Mouse (Mus musculus) heart, embryonic 16.5 days (tissue): ENCODE measurements around the gene Ly6g6d. TPM values are rescaled to one million over a fixed set of nuclear protein-coding genes. Genes with fewer than 3 reads are reported as not detected.

Experiments
- ATAC-seq: fragments of 200-750 bp; cut with Nextera tagmentation; replicated peaks from 2 replicates; pipeline ENCODE4 v1.8.0; 2017; ENCODE audit warnings: moderate number of reproducible peaks; ENCODE audit not compliant: insufficient read depth, low FRiP score; ENCODE audit errors: extremely low read depth
- H3K27ac ChIP-seq: fragments of 300-500 bp; sonication (generic); 2 replicates; pipeline ENCODE4 v1.5.1; 2014; ENCODE audit warnings: mild to moderate bottlenecking, low read length, control low read depth, moderate library complexity
- H3K27me3 ChIP-seq: fragments of 300-500 bp; sonication (generic); 2 replicates; pipeline ENCODE4 v1.6.1; 2014; ENCODE audit warnings: low read length, mixed read lengths; ENCODE audit not compliant: control insufficient read depth, insufficient read depth
- H3K36me3 ChIP-seq: fragments of 300-500 bp; sonication (generic); 2 replicates; pipeline ENCODE4 v1.6.1; 2014; ENCODE audit not compliant: control insufficient read depth, insufficient read depth
- H3K4me1 ChIP-seq: fragments of 300-500 bp; sonication (generic); 2 replicates; pipeline ENCODE4 v1.6.1; 2014; ENCODE audit warnings: low read length, mixed read lengths; ENCODE audit not compliant: control insufficient read depth, insufficient read depth
- H3K4me2 ChIP-seq: fragments of 300-500 bp; sonication (generic); 2 replicates; pipeline ENCODE4 v1.6.1; 2014; ENCODE audit warnings: low read depth, mild to moderate bottlenecking, control low read depth, low read length
- H3K4me3 ChIP-seq: fragments of 300-500 bp; sonication (generic); 2 replicates; pipeline ENCODE4 v1.5.1; 2014; ENCODE audit warnings: mild to moderate bottlenecking, control low read depth, low read length
- H3K9ac ChIP-seq: fragments of 300-500 bp; sonication (generic); 2 replicates; pipeline ENCODE4 v1.6.1; 2014; ENCODE audit warnings: low read length, control low read depth
- H3K9me3 ChIP-seq: fragments of 300-500 bp; sonication (generic); replicated peaks from 2 replicates; pipeline ENCODE4 v1.6.1; 2016; ENCODE audit warnings: low read length; ENCODE audit not compliant: control insufficient read depth
- WGBS: fragments of 180-500 bp; shearing (Covaris S2); extraction: QIAGEN DNeasy Blood & Tissue Kit; methylation state at CpG from one replicate; pipeline ENCODE4 v1.1.7; 2014; 5-methylcytosine and 5-hydroxymethylcytosine counted together
- polyA plus RNA-seq: library from polyadenylated mRNA; unstranded; fragments of >200 nt; fragmentation: Nextera tagmentation; extraction: Ambion mirVana; gene quantifications from 2 replicates; pipeline ENCODE4 v1.2.1, GENCODE M21; 2015

Gene Ly6g6d
- polyA plus RNA-seq, 1 experiment from 2014 or later, result 1.9 TPM

GRCm38 (mm10) chr17:35032323-35032870 is 45.5 kb downstream of the Ly6g6d start:
- 65% methylated on average over 8 of the region's 8 CpGs for WGBS
- ATAC-seq, result no peak
- H3K4me2 ChIP-seq, result no peak overlapping the region
- H3K9me3 ChIP-seq, result no peaks in the 10 kb centered on the region
- no peak overlapping the region for H3K4me3 ChIP-seq
- H3K4me1 ChIP-seq, result peaks cover 3% of the 10 kb centered on the region; the same call in 1 of the 2 replicates
- H3K27ac ChIP-seq, result no peak overlapping the region
- H3K27me3 ChIP-seq, result no peaks in the 10 kb centered on the region
- H3K36me3 ChIP-seq, result no peaks in the 10 kb centered on the region
- no peak overlapping the region for H3K9ac ChIP-seq

GRCm38 (mm10) chr17:35031880-35032279 is 46.0 kb downstream of the Ly6g6d start:
- no peaks in the 10 kb centered on the region for H3K27me3 ChIP-seq
- H3K4me1 ChIP-seq, result peaks cover 6% of the 10 kb centered on the region; the same call in 1 of the 2 replicates
- no peak overlapping the region for H3K4me2 ChIP-seq
- no peaks in the 10 kb centered on the region for H3K36me3 ChIP-seq
- ATAC-seq, result no peak
- no peak overlapping the region for H3K9ac ChIP-seq
- H3K4me3 ChIP-seq, result no peak overlapping the region
- WGBS, result 74% methylated on average over 7 of the region's 7 CpGs
- H3K27ac ChIP-seq, result no peak overlapping the region
- no peaks in the 10 kb centered on the region for H3K9me3 ChIP-seq

GRCm38 (mm10) chr17:35031272-35031671 is 46.6 kb downstream of the Ly6g6d start:
- H3K9ac ChIP-seq, result no peak overlapping the region
- no peak for ATAC-seq
- H3K4me2 ChIP-seq, result no peak overlapping the region
- no peak overlapping the region for H3K4me3 ChIP-seq
- H3K4me1 ChIP-seq, result peaks cover 6% of the 10 kb centered on the region; the same call in 1 of the 2 replicates
- H3K36me3 ChIP-seq, result no peaks in the 10 kb centered on the region
- no peak overlapping the region for H3K27ac ChIP-seq
- 88% methylated on average over 11 of the region's 11 CpGs for WGBS
- no peaks in the 10 kb centered on the region for H3K9me3 ChIP-seq
- H3K27me3 ChIP-seq, result no peaks in the 10 kb centered on the region

GRCm38 (mm10) chr17:35029691-35030532 is 48.0 kb downstream of the Ly6g6d start:
- H3K27ac ChIP-seq, result no peak overlapping the region
- WGBS, result 38% methylated on average over 19 of the region's 19 CpGs
- H3K4me2 ChIP-seq, result no peak overlapping the region
- no peak for ATAC-seq
- no peak overlapping the region for H3K4me3 ChIP-seq
- H3K9me3 ChIP-seq, result no peaks in the 10 kb centered on the region
- H3K4me1 ChIP-seq, result peaks cover 6% of the 10 kb centered on the region; the same call in 1 of the 2 replicates
- no peaks in the 10 kb centered on the region for H3K27me3 ChIP-seq
- H3K36me3 ChIP-seq, result no peaks in the 10 kb centered on the region
- H3K9ac ChIP-seq, result no peak overlapping the region

- H3K4me3 ChIP-seq, result no peak overlapping the region
- no peak overlapping the region for H3K4me2 ChIP-seq
- H3K27me3 ChIP-seq, result no peaks in the 10 kb centered on the region
- H3K36me3 ChIP-seq, result no peaks in the 10 kb centered on the region
- H3K4me1 ChIP-seq, result peaks cover 6% of the 10 kb centered on the region
- no peaks in the 10 kb centered on the region for H3K9me3 ChIP-seq
- 64% methylated on average over 2 of the region's 2 CpGs for WGBS
- H3K9ac ChIP-seq, result no peak overlapping the region
- no peak overlapping the region for H3K27ac ChIP-seq
- ATAC-seq, result no peak
These were observed 49.5 kb downstream of the Ly6g6d start for GRCm38 (mm10) chr17:35028315-35028714.

- no peak; the same call in 1 of the 2 replicates for ATAC-seq
- H3K9ac ChIP-seq, result peak within 1 kb of the TSS; percentile 39; the same call in 1 of the 2 replicates
- no peaks in the 10 kb centered on the region for H3K9me3 ChIP-seq
- WGBS, result 32% methylated on average over 13 of the region's 13 CpGs
- H3K4me1 ChIP-seq, result peaks cover 6% of the 10 kb centered on the region
- H3K4me3 ChIP-seq, result no peak within 1 kb of the TSS
- no peaks in the 10 kb centered on the region for H3K36me3 ChIP-seq
- 0 out of 2 replicates have a peak within 1 kb of the TSS, but pooled peaks have one; percentile 5 for H3K27ac ChIP-seq
- no peaks in the 10 kb centered on the region for H3K27me3 ChIP-seq
- H3K4me2 ChIP-seq, result no peak within 1 kb of the TSS
These were observed 50.4 kb downstream of the Ly6g6d start, which contains the start of gene Sapcd1 for GRCm38 (mm10) chr17:35027277-35028068. Gene Sapcd1 (minus strand): TSS chr17:35028016.

- ATAC-seq, result no peak
- no peaks in the 10 kb centered on the region for H3K36me3 ChIP-seq
- no peaks in the 10 kb centered on the region for H3K27me3 ChIP-seq
- H3K9me3 ChIP-seq, result no peaks in the 10 kb centered on the region
- no peak overlapping the region for H3K9ac ChIP-seq
- peaks cover 14% of the 10 kb centered on the region for H3K4me1 ChIP-seq
- WGBS, result 87% methylated on average over 5 of the region's 5 CpGs
- no peak overlapping the region for H3K27ac ChIP-seq
- no peak overlapping the region for H3K4me3 ChIP-seq
- H3K4me2 ChIP-seq, result no peak overlapping the region
These were observed 51.7 kb downstream of the Ly6g6d start for GRCm38 (mm10) chr17:35026206-35026605.

GRCm38 (mm10) chr17:35024691-35025488 is 53.0 kb downstream of the Ly6g6d start:
- Histone ChIP-seq H3K9ac (no peak overlapping the region), H3K27me3 (no peaks in the 10 kb centered on the region), H3K4me1 (peaks cover 14% of the 10 kb centered on the region), H3K4me2 (no peak overlapping the region), H3K36me3 (no peaks in the 10 kb centered on the region), H3K4me3 (no peak overlapping the region), H3K9me3 (no peaks in the 10 kb centered on the region), H3K27ac (no peak overlapping the region)
- WGBS, result 55% methylated on average over 8 of the region's 10 CpGs
- ATAC-seq, result no peak
